Mouse (Mus musculus) retina, postnatal 1 day (tissue): ENCODE measurements around the gene Ucp3.
A peak's percentile ranks its signal among the peaks of the same experiment; 100 is the strongest.
"Not testable (repeated sequence)": the region's sequence is repeated elsewhere in the genome, so short reads cannot be mapped to it uniquely, and the experiment has no call there.

Experiments used
- DNase-seq: peaks from one replicate; pipeline ENCODE4 v3.0.0-alpha.2; 2012

Ucp3 gene

DNA sequence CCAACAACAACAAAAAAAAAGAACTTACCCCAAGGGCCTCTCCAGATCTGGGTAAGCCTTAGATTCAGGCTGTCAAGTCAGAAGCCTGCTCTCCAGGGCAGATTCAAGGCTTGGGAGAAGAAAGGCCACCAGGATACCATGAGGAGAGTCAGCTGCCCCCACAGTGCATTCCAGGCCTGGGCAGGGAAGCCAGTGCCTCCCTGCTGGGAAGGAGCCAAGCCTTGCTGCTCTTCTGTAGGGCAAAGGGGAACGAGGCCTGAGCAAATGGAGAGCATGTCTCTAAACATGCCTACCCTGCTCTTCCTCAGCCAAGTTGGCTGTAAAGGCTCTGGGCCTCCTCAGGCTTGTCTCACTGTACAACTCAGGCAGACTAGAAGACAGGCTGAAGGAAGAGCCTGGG, 1.9 kb downstream of the Ucp3 start:
- no peak for DNase-seq

DNA sequence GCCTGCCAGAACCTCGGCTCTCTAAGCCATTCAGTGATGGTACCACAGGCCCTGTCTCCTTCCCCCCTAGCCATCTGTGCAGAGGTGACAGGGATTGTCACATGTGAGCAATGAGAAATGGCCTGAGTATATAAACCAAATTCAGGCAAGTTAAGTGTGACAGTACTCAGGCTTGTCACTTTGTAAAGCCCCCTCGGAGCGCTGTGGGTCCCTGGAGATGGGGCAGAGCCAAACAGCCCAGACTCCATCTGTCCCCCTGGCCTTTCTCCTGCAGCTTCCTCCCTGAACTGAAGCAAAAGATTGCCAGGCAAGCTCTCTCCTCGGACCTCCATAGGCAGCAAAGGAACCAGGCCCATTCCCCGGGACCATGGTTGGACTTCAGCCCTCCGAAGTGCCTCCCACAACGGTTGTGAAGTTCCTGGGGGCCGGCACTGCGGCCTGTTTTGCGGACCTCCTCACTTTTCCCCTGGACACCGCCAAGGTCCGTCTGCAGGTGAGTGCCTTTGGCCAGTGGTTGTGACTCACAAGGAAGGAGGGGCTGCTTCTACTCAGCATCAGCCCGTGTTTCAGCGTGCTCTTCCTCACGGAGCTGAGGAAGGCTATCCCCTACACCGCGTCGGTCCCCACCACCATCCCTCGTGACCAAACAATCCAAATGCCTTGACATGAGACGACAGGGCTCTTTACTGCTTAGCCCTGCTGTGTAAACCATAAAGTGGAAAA, 6.5 kb downstream of the Ucp3 start:
- no peak for DNase-seq

DNA sequence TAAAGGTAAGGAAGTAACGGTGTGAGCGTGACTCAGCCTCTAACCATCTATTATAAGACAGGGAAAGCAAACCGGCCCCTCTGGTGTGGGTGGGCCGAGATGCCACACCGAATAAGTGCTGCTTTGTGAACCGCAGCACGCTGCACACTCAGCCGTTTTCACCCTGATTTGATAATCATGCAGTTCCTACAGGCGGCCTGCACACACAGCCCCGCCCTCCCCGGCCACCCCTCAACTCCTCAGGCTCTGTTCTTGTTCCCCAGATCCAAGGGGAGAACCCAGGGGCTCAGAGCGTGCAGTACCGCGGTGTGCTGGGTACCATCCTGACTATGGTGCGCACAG, 7.0 kb downstream of the Ucp3 start:
- peak; percentile 43 for DNase-seq

DNA sequence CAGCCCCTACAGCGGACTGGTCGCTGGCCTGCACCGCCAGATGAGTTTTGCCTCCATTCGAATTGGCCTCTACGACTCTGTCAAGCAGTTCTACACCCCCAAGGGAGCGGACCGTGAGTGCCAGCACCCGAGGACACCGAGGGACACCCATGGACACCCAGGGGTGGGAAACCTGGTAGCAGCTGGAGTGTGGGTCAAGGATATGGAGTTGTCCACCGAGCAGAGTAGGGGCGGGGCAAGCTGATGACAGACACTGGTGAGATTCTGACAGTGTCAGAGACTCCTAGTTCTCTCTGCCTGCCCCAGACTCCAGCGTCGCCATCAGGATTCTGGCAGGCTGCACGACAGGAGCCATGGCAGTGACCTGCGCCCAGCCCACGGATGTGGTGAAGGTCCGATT, 7.4 kb downstream of the Ucp3 start:
- DNase-seq, result no peak

DNA sequence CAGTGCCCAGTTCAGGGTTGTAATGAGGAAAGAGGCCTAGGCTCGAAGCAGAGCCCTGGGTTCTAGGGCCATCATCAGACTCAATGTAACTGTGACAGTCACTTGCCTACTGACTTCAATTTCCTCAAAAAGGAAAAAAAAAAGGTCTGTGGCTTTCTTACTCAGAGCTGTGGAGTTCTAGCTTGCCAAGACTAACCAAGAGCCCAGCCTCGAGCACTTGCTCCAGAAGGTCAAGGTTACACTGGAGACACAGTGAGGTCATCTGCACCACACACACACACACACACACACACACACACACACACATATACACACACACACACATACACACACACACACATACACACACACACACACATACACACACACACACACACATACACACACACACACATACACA, 9.3 kb downstream of the Ucp3 start:
- DNase-seq, result not testable (repeated sequence)

DNA sequence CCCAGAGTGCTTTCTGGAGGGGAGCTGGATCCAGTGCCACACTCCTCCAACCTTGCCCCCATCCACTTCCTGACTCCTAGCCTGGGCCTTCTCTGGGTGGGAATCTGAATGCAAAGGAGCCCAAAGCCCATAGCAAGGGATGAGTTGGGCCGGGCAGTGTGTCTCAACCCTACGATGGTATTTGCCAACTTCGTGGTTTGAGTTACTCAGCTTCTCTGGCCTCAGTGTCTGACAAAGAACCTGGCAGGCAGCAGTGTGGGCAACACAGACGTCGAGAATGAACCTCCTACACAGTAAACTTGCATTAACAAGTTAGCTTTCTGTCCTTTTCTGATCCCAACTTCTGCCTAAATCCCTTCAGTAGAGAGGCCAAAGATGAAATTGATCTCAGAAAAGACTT, 11.7 kb downstream of the Ucp3 start:
- no peak for DNase-seq

DNA sequence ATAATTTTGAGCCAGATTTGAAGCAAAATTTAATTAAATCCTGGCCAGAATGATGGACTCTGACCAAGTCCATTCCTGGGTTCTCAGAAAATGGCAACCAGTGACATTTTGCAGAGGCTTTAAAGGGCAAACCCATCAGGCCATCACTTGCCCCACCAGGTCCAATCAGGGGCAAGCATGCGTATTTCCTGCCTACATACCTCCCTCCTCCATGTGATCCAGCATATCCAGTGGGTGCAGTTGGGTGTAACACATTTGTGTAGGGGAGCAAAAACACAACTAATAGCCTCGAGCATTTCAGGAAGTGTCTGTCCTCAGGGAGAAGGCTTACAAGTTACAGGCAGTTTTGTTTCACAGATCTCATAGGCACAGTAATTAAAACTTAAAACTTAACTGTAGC, 14.5 kb downstream of the Ucp3 start:
- no peak for DNase-seq

DNA sequence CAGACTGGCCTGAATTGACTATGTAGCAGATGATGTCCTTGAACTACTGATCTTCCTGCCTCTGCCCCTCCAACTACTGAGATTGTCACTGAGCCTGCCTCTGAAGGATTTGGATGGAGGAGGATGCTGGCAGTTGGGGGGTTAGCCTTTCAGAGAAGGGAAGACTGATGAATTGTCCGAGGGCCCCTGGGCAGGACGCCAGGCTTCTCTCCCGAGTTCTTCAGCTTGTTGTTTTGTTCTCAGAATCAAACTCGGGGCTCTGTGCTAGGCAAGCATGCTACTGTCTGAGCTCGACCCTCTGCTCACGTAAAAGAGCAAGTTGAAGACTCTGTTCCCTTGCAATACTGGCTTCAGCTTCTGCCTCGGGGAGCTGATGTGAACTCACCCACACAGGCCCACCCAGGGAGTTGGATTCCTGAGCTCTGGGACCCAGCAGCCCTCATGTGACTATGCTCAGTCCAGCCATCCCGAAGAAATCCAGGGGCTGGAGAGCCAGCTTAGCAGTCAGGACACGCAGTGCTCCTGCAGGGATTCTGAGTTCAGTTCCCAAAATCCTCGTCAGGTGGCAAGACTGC, 15.8 kb downstream of the Ucp3 start:
- DNase-seq, result peak; percentile 66

DNA sequence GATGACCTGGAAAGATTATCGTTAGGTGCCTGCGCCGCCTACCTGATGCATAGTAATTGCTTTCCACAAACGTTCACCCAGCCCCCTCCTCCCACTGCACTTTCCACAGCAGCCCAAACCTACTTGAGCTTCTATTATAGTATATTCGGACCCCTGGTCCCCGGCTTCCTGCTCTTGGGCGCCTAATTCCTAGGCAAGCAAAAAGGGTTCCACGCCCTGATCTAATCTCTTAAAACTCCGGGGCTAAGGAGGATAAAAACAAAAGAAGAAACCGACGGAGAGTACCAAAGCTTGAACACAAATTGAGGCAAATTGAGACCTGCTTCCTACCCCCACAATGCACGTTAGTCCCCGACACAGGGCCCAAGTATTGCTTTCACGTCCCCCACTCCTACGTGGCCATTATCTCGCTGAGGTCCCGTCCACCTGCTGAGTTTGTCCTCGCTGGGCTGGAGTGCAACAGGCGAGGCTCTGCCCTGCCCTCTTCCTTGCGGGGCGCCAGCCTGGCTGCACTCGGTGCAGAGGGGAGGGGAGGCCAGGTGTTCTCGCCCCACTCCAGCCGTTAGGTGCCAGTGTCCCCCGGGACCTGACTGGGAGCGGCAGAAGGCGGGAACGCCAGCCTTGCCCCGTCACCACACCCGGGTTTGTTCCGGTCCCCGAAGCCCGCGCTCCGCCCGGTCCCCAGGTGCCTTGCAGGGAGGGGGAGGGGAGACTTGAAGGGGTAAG, 19.8 kb downstream of the Ucp3 start:
- DNase-seq, result peak; percentile 18

DNA sequence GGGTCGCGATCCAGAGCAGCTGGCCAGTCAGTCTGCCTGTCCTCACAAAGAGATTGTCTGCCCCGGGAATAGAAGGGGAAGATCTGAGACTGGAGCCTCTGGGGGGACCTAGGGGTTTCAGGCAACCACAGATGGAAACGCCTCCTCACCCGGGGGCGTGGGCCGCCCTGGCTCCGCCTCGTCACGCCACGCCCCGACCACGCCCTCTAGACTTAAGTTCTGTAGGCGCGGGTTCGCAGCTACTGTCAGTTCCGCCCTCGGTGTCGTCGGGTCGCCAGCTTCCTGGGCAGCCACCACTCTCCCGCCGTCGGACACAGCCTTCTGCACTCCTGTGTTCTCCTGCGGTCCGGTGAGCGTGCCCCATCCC, 20.3 kb downstream of the Ucp3 start, which contains the start of gene Ucp2:
Gene Ucp2 (plus strand): TSS at position 221 of the 367 bp plus-strand sequence.
- peak; percentile 79 for DNase-seq

DNA sequence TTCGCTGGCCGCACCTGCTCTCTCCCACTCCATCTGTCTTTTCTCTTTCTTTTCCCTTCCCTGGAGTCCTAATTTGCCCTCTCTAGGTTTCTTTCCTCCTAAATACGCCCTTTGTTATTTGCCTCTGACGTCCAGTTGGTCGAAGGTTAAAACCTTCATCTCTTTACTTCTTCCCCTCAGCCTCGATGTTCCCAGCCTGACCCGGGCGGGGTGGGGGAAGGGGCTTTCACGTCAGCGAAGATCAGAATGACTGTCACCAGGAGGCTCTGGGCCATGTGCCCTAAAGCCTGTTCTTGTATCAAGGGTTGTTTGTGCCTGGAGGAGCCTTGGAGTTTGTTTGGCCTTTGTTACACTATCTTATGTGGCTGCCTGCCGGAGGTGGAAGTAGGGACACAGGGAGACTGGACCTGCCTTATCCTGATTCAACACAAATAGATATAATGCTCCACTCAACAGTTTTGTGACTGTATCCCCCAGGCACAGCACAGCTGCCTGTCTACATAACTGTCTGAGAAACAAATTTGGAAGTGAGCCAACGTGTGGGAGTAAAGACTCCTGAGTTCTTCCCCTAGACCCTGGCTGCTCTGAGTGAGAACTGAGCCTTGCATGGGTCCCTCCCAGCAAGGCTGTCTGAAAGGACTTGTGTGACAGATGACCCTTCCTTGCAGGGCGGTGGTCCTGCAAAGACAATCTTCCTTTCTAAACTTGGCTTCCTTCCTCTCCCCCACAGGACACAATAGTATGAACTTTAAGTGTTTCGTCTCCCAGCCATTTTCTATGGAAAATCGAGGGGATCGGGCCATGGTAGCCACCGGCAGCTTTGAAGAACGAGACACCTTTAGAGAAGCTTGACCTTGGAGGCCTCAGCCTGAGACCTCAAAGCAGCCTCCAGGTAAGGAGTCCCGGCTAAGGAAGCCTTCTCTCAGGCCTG, 21.0 kb downstream of the Ucp3 start:
- peak; percentile 60 for DNase-seq

DNA sequence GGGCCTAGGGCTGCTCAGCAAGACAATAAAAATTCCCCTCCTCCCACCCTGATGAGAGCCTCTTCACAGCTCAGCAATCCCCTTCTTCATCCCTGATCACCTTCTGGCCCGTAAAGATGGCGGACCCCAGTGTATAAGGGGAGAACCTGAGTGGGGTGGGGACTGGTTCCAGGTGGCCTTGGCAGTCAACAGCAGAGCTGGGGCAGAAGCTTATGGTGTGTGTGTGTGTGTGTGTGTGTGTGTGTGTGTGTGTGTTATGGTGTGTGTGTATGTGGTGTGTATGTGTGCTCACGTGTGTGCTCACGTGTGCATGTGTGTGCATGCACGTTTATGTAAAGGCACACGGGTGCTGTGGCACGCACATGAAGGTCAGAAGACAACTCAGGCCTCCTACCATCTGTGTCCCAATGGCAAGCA, 21.6 kb downstream of the Ucp3 start:
- DNase-seq, result no peak

DNA sequence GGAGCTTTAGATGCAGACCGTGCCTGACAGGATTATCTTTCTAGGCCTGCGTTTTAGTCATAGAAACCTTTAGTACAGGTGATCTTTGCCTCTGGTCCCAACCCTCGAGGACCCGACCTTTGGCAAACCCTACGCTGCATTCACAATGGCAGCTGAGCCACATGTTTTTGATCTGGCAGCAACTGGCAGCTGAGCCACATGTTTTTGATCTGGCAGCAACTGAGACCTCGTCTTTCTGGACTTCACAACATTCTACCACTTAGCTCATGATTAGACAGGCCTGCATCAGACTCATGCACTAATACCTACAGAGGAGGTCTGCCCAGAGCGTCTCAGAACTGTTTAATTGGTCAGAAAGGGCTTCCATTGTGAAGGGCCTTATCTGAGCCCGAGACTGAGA, 22.3 kb downstream of the Ucp3 start:
- no peak for DNase-seq

DNA sequence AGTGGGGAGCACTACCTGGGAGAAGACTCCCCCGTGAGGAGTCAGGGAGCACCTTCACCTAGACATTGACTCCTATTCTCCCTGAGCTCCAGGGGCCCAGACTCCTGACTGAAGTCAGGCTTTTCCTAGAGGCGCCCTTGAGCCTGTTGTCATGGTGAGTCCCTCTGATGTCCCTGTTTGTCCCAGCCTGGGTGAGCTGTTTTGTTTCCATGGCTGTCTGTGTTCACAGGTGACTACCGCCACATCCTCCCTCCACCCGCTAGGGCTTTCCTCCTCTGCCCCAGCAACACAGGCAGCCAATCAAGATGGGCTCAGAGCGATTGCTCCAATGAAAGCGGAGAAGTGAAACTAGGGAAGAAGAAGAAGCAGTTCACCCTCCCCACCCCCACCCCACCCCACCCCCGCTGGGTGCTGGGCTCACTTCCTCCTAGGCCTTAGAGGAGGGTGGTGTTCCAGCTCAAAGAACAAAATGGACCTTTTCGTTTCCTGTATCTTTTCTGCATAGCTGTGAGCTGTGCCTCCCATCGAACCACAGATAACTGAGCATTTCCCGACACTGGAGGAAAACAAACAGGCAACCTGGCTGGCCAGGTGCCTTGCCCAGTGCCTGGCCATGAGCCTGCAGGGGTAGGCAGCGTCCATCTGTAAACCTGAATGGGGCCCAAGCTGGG, 22.9 kb downstream of the Ucp3 start:
- DNase-seq, result peak; percentile 75

DNA sequence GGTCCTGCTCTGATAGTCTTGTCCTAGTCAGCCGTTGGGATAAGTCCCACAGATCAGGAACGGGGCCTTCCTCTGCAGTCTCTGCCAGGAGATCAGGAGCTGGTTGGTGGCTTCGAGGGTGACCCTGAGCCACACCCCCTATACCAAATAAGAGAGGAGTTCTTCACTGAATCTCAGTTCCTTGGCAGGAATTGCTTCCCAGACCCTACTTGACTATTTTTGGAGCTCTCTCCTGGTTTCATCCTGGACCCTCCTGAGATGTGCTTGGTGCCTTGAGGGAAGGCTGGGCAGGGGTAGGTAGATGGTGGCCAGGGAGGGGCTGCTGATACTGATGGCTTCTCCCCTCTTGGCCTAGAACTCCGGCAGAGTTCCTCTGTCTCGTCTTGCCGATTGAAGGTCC, 23.6 kb downstream of the Ucp3 start:
- DNase-seq, result no peak

DNA sequence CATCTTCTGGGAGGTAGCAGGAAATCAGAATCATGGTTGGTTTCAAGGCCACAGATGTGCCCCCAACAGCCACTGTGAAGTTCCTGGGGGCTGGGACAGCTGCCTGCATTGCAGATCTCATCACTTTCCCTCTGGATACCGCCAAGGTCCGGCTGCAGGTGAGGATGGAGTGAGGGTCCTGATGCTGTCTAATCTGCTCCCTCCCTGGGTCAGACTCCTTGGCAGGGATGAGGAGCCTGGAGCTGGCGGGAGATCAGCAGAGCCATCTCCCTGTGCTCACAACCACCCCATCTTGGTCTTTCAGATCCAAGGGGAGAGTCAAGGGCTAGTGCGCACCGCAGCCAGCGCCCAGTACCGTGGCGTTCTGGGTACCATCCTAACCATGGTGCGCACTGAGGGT, 24.0 kb downstream of the Ucp3 start:
- no peak for DNase-seq

DNA sequence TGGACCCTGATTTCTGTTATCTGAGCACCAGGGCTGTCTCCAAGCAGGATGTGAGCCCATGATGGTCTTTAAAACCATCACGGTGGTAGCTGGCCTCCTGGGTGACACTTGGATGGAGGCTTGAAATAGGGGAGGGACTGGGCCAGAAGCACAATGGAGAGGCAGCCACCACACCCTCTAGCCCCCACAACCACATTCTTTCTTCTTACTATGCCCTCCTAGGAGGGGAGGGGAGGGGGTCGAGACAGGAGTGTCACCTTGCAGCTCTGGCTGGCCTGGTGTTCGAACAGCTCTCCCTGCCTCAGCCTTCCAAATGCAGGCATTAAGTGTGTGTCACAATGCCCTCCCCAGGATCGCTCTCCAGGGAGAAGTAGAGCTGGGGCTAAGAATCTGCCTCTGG, 24.6 kb downstream of the Ucp3 start:
- DNase-seq, result no peak

DNA sequence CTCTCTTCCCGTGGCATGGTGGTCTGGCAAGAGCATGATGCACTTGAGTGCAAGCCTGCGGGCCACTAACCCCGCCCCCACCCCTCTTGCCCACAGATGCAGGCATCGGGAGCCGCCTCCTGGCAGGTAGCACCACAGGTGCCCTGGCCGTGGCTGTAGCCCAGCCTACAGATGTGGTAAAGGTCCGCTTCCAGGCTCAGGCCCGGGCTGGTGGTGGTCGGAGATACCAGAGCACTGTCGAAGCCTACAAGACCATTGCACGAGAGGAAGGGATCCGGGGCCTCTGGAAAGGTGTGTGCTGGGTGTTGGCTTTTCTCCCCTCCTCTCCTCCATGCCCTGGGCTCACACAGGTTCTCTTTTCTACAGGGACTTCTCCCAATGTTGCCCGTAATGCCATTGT, 25.2 kb downstream of the Ucp3 start:
- no peak for DNase-seq

DNA sequence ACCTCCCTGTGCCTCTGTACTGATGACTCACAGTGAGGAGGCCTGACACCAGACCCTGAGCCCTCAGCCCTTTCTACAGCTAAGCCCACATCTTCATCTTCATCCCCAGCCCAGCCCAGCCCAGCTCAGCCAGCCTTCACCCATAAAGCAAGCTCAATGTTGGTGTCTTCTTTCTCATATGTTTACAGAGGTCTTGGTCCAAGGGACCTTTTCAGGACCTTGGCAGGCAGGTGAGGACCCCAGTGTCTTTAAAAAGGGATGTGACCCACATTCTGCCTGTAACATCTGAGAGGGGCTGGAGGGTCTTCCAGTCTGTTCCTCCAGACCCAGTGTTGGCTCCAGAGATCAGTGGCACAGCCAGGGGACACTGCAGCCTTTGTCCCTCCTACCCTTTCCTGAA, 26.7 kb downstream of the Ucp3 start:
- no peak for DNase-seq

DNA sequence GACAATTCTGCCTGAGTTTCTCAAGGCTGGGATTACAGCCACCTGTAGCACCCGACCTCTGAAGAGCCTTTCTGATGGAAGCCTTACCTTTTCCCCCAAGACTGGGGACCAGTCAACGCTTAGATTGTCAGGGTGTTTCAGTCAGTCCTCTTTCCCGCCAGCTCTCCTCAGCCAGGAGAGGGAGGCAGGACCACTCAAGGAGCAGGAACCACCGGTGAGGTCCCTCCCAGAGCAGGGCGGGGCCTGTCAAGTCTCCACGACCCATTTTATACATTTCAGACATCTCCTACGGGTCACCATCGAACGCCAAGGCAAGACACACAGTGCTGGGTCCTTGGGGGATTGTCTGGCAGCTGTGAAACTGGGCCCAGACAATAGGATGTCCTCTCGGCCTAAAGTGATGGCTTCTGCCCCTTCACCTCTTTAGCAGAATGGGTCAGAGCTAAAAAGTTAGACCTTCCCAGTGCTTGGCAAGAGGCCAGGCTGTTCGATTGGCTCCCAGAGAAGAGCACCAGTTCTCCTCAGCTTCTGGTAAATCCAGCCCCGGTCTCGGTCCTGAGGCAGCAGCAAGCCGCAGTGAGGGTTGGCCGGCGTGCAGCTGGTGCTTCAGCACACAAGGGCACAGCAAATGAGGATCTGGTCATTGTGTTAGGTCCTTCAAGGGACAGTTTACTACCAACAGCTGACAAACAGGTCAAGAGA, 27.6 kb downstream of the Ucp3 start:
- no peak for DNase-seq

DNA sequence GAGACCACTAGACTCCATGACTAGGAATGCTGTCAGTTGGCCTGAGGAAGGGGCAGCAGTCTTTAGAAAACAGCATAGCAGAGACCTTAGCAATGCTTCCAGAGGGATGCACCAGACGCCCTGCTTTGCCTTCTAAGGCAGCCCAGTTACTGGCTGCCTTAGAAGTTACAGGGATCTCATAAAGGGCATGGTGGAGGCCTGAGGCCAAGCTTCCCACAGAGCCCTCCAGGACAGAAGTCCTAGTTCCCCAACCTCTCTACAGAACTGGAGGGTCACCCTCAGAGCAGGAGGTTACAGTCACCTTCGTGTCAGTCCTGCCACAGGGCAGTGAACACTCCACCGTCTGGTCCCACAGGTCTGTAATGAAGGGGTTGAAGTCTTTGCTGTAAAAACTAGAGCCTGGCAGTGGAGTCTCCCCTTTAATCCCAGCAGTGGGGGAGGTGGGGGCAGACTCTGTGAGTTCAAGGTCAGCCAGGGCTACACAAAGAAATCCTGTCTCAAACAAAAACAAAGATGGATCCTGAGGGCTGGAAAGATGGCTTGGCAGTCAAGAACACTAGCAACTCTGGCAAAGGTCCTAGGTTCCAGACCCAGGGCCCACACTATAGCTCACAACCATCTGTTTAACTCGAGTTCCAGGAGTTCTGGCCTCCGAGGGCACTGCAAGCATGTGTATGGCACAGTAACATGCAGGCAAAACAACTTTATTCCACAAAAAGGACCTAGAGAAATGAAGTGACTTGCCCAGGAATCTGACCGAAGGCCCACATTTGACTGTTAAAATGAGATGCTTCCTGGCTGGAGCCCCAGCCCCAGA, 28.4 kb downstream of the Ucp3 start:
- no peak for DNase-seq
